Mouse (Mus musculus): ENCODE measurements around the gene Ttll6.

The Ttll6 gene

GRCm38 (mm10) chr11:96195769-96196280 lies 62.2 kb downstream of the Ttll6 start:
- DNase-seq (ENCODE audit: low spot score) = no peak

GRCm38 (mm10) chr11:96198642-96199041 lies 65.1 kb downstream of the Ttll6 start:
- no peak for DNase-seq (ENCODE audit: low spot score)

- DNase-seq (ENCODE audit: low spot score) = no peak
Measured at GRCm38 (mm10) chr11:96199181-96200086, 65.8 kb downstream of the Ttll6 start.

GRCm38 (mm10) chr11:96200183-96200655 lies 66.6 kb downstream of the Ttll6 start:
- no peak for DNase-seq (ENCODE audit: low spot score)

- no peak for DNase-seq (ENCODE audit: low spot score)
Measured at GRCm38 (mm10) chr11:96201741-96202140, 68.2 kb downstream of the Ttll6 start.

- no peak for DNase-seq (ENCODE audit: low spot score)
Measured at GRCm38 (mm10) chr11:96202401-96203081, 69.0 kb downstream of the Ttll6 start.

- peak; percentile 43 for DNase-seq (ENCODE audit: low spot score)
Measured at GRCm38 (mm10) chr11:96203182-96203788, 69.7 kb downstream of the Ttll6 start.

- peak; percentile 29 for DNase-seq (ENCODE audit: low spot score)
Measured at GRCm38 (mm10) chr11:96203789-96204186, 70.2 kb downstream of the Ttll6 start.

- DNase-seq (ENCODE audit: low spot score) = no peak
Measured at GRCm38 (mm10) chr11:96204351-96204750, 70.8 kb downstream of the Ttll6 start.

- DNase-seq (ENCODE audit: low spot score) = no peak
Measured at GRCm38 (mm10) chr11:96205426-96206131, 72.0 kb downstream of the Ttll6 start.
